Mouse (Mus musculus) forebrain, embryonic 15.5 days (tissue): Measurements from ENCODE around the gene Tubgcp3. TPM values are rescaled to one million over a fixed set of nuclear protein-coding genes. Genes with fewer than 3 reads are reported as not detected.
A peak's percentile ranks its signal among the peaks of the same experiment; 100 is the strongest.
"Not testable (repeated sequence)": the region's sequence is repeated elsewhere in the genome, so short reads cannot be mapped to it uniquely, and the experiment has no call there.

Experiments
- ATAC-seq: fragments of 200-750 bp; cut with Nextera tagmentation; replicated peaks from 2 replicates; pipeline ENCODE4 v1.8.0; 2017; ENCODE audit warnings: mild to moderate bottlenecking, moderate TSS enrichment, moderate library complexity
- H3K27ac ChIP-seq: fragments of 300-500 bp; sonication (generic); replicated peaks from 2 replicates; pipeline ENCODE4 v1.5.1; 2015; ENCODE audit warnings: mild to moderate bottlenecking, inconsistent platforms
- H3K27me3 ChIP-seq: fragments of 300-500 bp; sonication (generic); 2 replicates; pipeline ENCODE4 v1.6.1; 2015; ENCODE audit warnings: inconsistent platforms
- H3K36me3 ChIP-seq: fragments of 300-500 bp; sonication (generic); 2 replicates; pipeline ENCODE4 v1.6.1; 2015; ENCODE audit warnings: mild to moderate bottlenecking, inconsistent platforms
- H3K4me1 ChIP-seq: fragments of 300-500 bp; sonication (generic); 2 replicates; pipeline ENCODE4 v1.6.1; 2015; ENCODE audit warnings: inconsistent platforms
- H3K4me2 ChIP-seq: fragments of 300-500 bp; sonication (generic); replicated peaks from 2 replicates; pipeline ENCODE4 v1.6.1; 2015; ENCODE audit warnings: mild to moderate bottlenecking, inconsistent platforms
- H3K4me3 ChIP-seq: fragments of 300-500 bp; sonication (generic); 2 replicates; pipeline ENCODE4 v1.5.1; 2015; ENCODE audit warnings: mild to moderate bottlenecking, inconsistent platforms
- H3K9ac ChIP-seq: fragments of 300-500 bp; sonication (generic); replicated peaks from 2 replicates; pipeline ENCODE4 v1.6.1; 2015; ENCODE audit warnings: mild to moderate bottlenecking, inconsistent platforms
- H3K9me3 ChIP-seq: fragments of 300-500 bp; sonication (generic); 2 replicates; pipeline ENCODE4 v1.6.1; 2016; ENCODE audit warnings: inconsistent platforms
- WGBS: fragments of 180-500 bp; shearing (Covaris S2); methylation state at CpG from one replicate; pipeline ENCODE4 v1.1.7; 2015; ENCODE audit warnings: mixed read lengths; 5-methylcytosine and 5-hydroxymethylcytosine counted together
- polyA plus RNA-seq: library from polyadenylated mRNA; unstranded; fragments of >200 nt; fragmentation: Nextera tagmentation; extraction: Ambion mirVana; gene quantifications from 2 replicates; pipeline ENCODE4 v1.2.1, GENCODE M21; 2015

Tubgcp3 gene
- polyA plus RNA-seq, 1 experiment from 2014 or later = 45.3 TPM

GRCm38 (mm10) chr8:12629079-12629478 is 43.0 kb downstream of the Tubgcp3 start:
- Histone ChIP-seq H3K4me3 (no peak overlapping the region), H3K36me3 (peaks cover 22% of the 10 kb centered on the region; the same call in 1 of the 2 replicates), H3K27ac (no peak overlapping the region), H3K9me3 (no peaks in the 10 kb centered on the region), H3K9ac (no peak overlapping the region), H3K4me2 (no peak overlapping the region), H3K4me1 (0 out of 2 replicates have a peak, but pooled peaks cover 8% of the 10 kb centered on the region), H3K27me3 (no peaks in the 10 kb centered on the region)
- ATAC-seq = peak; percentile 83
- WGBS = 37% methylated on average over 3 of the region's 3 CpGs

- H3K9ac ChIP-seq = no peak overlapping the region
Observed at GRCm38 (mm10) chr8:12625890-12626289, 46.2 kb downstream of the Tubgcp3 start.

GRCm38 (mm10) chr8:12621550-12622222 is 50.4 kb downstream of the Tubgcp3 start:
- 89% methylated on average over 18 of the region's 18 CpGs for WGBS
- no peak overlapping the region for H3K9ac ChIP-seq
- no peaks in the 10 kb centered on the region for H3K27me3 ChIP-seq
- no peak for ATAC-seq
- no peak overlapping the region for H3K27ac ChIP-seq
- H3K4me1 ChIP-seq = 0 out of 2 replicates have a peak, but pooled peaks cover 8% of the 10 kb centered on the region
- no peak overlapping the region for H3K4me2 ChIP-seq
- no peaks in the 10 kb centered on the region for H3K9me3 ChIP-seq
- peaks cover 34% of the 10 kb centered on the region for H3K36me3 ChIP-seq
- no peak overlapping the region for H3K4me3 ChIP-seq

More at GRCm38 (mm10) chr8:12625890-12626289, 46.2 kb downstream of the Tubgcp3 start:
- no peak overlapping the region; the same call in 1 of the 2 replicates for H3K27ac ChIP-seq
- H3K4me2 ChIP-seq = no peak overlapping the region
- H3K36me3 ChIP-seq = peaks cover 27% of the 10 kb centered on the region
- 74% methylated on average over 5 of the region's 5 CpGs for WGBS
- no peaks in the 10 kb centered on the region for H3K27me3 ChIP-seq
- H3K4me3 ChIP-seq = no peak overlapping the region
- 0 out of 2 replicates have a peak, but pooled peaks cover 8% of the 10 kb centered on the region for H3K4me1 ChIP-seq
- no peak for ATAC-seq
- no peaks in the 10 kb centered on the region for H3K9me3 ChIP-seq

- not testable (repeated sequence) for H3K27ac ChIP-seq, H3K9me3 ChIP-seq, H3K27me3 ChIP-seq, ATAC-seq, H3K4me3 ChIP-seq, H3K4me1 ChIP-seq, H3K4me2 ChIP-seq, H3K9ac ChIP-seq
- WGBS = 70% methylated on average over 3 of the region's 3 CpGs
- H3K36me3 ChIP-seq = peaks cover 43% of the 10 kb centered on the region
Observed at GRCm38 (mm10) chr8:12617369-12617768, 54.7 kb downstream of the Tubgcp3 start.

- H3K4me2 ChIP-seq = no peak overlapping the region
- no peaks in the 10 kb centered on the region for H3K27me3 ChIP-seq
- peaks cover 6% of the 10 kb centered on the region for H3K4me1 ChIP-seq
- no peak overlapping the region for H3K9ac ChIP-seq
- ATAC-seq = 0 out of 2 replicates have a peak, but pooled peaks have one; percentile 43
- H3K36me3 ChIP-seq = peaks cover 15% of the 10 kb centered on the region
- WGBS = 36% methylated on average over 7 of the region's 7 CpGs
- H3K9me3 ChIP-seq = no peaks in the 10 kb centered on the region
- no peak overlapping the region for H3K4me3 ChIP-seq
- H3K27ac ChIP-seq = no peak overlapping the region
Observed at GRCm38 (mm10) chr8:12613201-12613600, 58.8 kb downstream of the Tubgcp3 start.

GRCm38 (mm10) chr8:12609752-12610449 is 62.1 kb downstream of the Tubgcp3 start:
- H3K9me3 ChIP-seq = no peaks in the 10 kb centered on the region
- ATAC-seq = no peak
- peaks cover 6% of the 10 kb centered on the region for H3K4me1 ChIP-seq
- whole genome bisulfite sequencing = 61% methylated on average over 12 of the region's 12 CpGs
- no peak overlapping the region for H3K27ac ChIP-seq
- no peaks in the 10 kb centered on the region for H3K27me3 ChIP-seq
- H3K4me3 ChIP-seq = no peak overlapping the region
- peaks cover 6% of the 10 kb centered on the region; the same call in 1 of the 2 replicates for H3K36me3 ChIP-seq
- no peak overlapping the region for H3K9ac ChIP-seq
- H3K4me2 ChIP-seq = no peak overlapping the region

GRCm38 (mm10) chr8:12608810-12609209 is 63.2 kb downstream of the Tubgcp3 start:
- no peaks in the 10 kb centered on the region for H3K36me3 ChIP-seq
- H3K9me3 ChIP-seq = no peaks in the 10 kb centered on the region
- H3K4me1 ChIP-seq = peaks cover 6% of the 10 kb centered on the region
- WGBS = 87% methylated on average over 10 of the region's 10 CpGs
- no peak overlapping the region for H3K9ac ChIP-seq
- no peak overlapping the region for H3K27ac ChIP-seq
- H3K27me3 ChIP-seq = no peaks in the 10 kb centered on the region
- no peak overlapping the region for H3K4me3 ChIP-seq
- H3K4me2 ChIP-seq = no peak overlapping the region
- no peak for ATAC-seq

- no peak overlapping the region for H3K9ac ChIP-seq
- H3K36me3 ChIP-seq = no peaks in the 10 kb centered on the region
- no peak overlapping the region for H3K4me2 ChIP-seq
- no peaks in the 10 kb centered on the region for H3K9me3 ChIP-seq
- H3K4me3 ChIP-seq = no peak overlapping the region
- H3K27me3 ChIP-seq = no peaks in the 10 kb centered on the region
- H3K4me1 ChIP-seq = no peaks in the 10 kb centered on the region
- WGBS = 19% methylated on average over 6 of the region's 6 CpGs
- no peak overlapping the region for H3K27ac ChIP-seq
- ATAC-seq = peak; percentile 58
Observed at GRCm38 (mm10) chr8:12607223-12607622, 64.8 kb downstream of the Tubgcp3 start.

GRCm38 (mm10) chr8:12583785-12584184 is 88.3 kb downstream of the Tubgcp3 start:
- H3K9me3 ChIP-seq = no peaks in the 10 kb centered on the region
- H3K36me3 ChIP-seq = no peaks in the 10 kb centered on the region
- 90% methylated on average over 5 of the region's 5 CpGs for WGBS
- no peak for ATAC-seq
- no peak overlapping the region for H3K27ac ChIP-seq
- H3K4me1 ChIP-seq = peaks cover 4% of the 10 kb centered on the region; the same call in 1 of the 2 replicates
- H3K4me3 ChIP-seq = no peak overlapping the region
- no peaks in the 10 kb centered on the region for H3K27me3 ChIP-seq
- no peak overlapping the region for H3K9ac ChIP-seq
- no peak overlapping the region for H3K4me2 ChIP-seq

- H3K9ac ChIP-seq, H3K27me3 ChIP-seq, H3K4me1 ChIP-seq, H3K27ac ChIP-seq, H3K4me2 ChIP-seq, H3K36me3 ChIP-seq, H3K9me3 ChIP-seq, H3K4me3 ChIP-seq: not testable (repeated sequence)
- ATAC-seq = 0 out of 2 replicates have a peak, but pooled peaks have one; percentile 53
- 58% methylated on average over 19 of the region's 19 CpGs for WGBS
Observed at GRCm38 (mm10) chr8:12579339-12579999, 92.6 kb downstream of the Tubgcp3 start.

- Histone ChIP-seq H3K9me3 (no peaks in the 10 kb centered on the region), H3K4me2 (no peak overlapping the region), H3K4me1 (peaks cover 4% of the 10 kb centered on the region; the same call in 1 of the 2 replicates), H3K9ac (no peak overlapping the region), H3K36me3 (no peaks in the 10 kb centered on the region), H3K27me3 (no peaks in the 10 kb centered on the region), H3K4me3 (no peak overlapping the region), H3K27ac (no peak overlapping the region)
- ATAC-seq = no peak
- 19% methylated on average over 6 of the region's 6 CpGs for WGBS
Observed at GRCm38 (mm10) chr8:12576739-12577138, 95.3 kb downstream of the Tubgcp3 start.

- H3K27me3 ChIP-seq = no peaks in the 10 kb centered on the region
- no peak for ATAC-seq
- H3K4me2 ChIP-seq = no peak overlapping the region
- H3K9ac ChIP-seq = no peak overlapping the region
- 53% methylated on average over 5 of the region's 5 CpGs for WGBS
- H3K4me3 ChIP-seq = no peak overlapping the region
- H3K27ac ChIP-seq = no peak overlapping the region
- peaks cover 4% of the 10 kb centered on the region; the same call in 1 of the 2 replicates for H3K4me1 ChIP-seq
- H3K9me3 ChIP-seq = no peaks in the 10 kb centered on the region
- H3K36me3 ChIP-seq = no peaks in the 10 kb centered on the region
Observed at GRCm38 (mm10) chr8:12576003-12576402, 96.0 kb downstream of the Tubgcp3 start.
